Mouse (Mus musculus) Muller cell, postnatal 12 days (primary cell): Measurements from ENCODE around the gene Sucla2.
"Not testable (repeated sequence)": the region's sequence is repeated elsewhere in the genome, so short reads cannot be mapped to it uniquely, and the experiment has no call there.

Experiments used
- DNase-seq: peaks from one replicate; pipeline ENCODE4 v3.0.0-alpha.2; 2015; ENCODE audit errors: inconsistent ontology term

Sucla2 gene

GRCm38 (mm10) chr14:73509765-73510423 is 15.2 kb upstream of the Sucla2 start, which contains the start of gene Med4:
Gene Med4 (plus strand): TSS chr14:73510025.
- peak; percentile 96 for DNase-seq

- DNase-seq, result no peak
Observed at GRCm38 (mm10) chr14:73524136-73524535, 983 bp upstream of the Sucla2 start.

DNA sequence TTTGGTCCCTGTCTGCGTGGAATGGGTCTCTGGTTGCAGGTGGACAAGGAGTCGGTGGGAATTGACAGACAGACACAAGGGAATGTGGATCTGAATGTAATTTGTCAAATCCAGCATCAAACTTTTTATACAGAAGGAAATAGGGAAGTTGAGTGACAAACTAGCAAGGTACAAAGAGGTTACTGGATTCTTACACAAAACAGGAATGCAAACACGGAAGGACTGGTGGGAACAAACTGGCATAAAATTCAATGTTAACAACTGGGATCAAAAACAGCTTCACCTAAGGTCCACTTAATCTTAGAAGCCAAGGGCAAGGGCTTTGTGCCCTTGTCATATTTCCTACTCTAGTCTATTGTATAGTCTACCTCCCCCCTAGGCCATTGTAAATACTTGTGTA is 3.5 kb downstream of the Sucla2 start:
- not testable (repeated sequence) for DNase-seq

GRCm38 (mm10) chr14:73533755-73534465 is 8.8 kb downstream of the Sucla2 start:
- DNase-seq, result no peak

DNA sequence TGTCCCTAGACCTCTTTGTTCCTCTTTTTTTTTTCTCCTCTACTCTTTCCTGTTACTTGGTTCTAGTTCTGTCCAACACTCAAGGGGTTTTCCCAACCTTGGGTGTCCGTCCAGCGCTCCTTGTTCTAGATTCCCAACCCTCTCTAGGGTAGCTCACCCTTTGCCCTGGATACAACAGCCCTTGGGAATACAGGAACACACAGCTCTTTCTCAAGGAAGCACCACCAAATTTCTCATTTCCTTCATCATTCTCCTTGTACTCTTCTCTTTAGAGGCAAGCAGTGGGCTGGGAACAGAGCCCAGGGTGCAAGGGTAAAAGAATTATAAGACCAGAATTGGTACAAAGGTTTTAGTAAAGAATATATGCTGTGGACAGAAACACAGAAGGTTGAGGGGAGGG is 10.5 kb downstream of the Sucla2 start:
- DNase-seq, result no peak

DNA sequence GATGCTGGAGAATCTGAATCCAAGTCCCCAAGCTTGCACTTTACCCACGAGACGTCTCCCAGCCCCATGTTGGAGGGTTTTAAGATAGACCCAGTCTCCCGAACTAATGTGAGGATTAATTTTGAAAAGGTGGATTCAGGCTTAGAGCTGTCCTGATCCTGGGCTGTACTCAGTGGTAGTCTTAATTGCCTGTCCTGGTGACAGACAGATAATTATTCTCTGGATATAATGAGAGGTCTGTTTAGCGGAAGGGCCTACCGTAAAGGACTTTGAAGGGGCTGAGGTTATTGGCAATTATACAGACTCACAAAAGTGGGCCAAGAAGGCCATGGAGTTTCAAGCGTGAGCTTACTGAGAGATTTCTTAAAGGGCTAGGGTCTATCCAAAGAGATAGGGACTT is 18.7 kb downstream of the Sucla2 start:
- DNase-seq, result no peak

GRCm38 (mm10) chr14:73547034-73547433 is 21.9 kb downstream of the Sucla2 start:
- no peak for DNase-seq

DNA sequence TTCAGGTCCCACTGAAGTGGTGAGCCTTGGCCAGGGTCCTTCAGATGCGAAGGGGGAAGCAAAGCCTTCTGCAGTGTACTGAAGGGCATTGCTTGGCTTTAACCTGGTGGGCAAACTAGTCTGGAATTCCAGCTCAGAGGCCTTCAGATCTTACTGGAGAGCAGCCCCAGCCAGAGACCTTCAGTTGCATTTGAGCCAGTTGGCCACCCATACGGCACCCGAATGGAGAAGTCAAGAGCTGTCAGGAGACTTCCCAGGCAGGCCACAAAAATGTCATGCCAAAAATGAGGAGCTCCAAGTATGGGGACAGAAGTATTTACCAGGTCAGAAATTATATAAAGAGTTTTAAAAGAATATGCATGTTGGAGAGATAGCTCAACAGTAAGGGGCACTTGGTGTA is 22.9 kb downstream of the Sucla2 start, which contains the start of gene Nudt15:
TSS of gene Nudt15 (minus strand) at position 192 of the 400 bp plus-strand sequence.
- no peak for DNase-seq

GRCm38 (mm10) chr14:73550291-73550690 is 25.2 kb downstream of the Sucla2 start:
- DNase-seq, result no peak

DNA sequence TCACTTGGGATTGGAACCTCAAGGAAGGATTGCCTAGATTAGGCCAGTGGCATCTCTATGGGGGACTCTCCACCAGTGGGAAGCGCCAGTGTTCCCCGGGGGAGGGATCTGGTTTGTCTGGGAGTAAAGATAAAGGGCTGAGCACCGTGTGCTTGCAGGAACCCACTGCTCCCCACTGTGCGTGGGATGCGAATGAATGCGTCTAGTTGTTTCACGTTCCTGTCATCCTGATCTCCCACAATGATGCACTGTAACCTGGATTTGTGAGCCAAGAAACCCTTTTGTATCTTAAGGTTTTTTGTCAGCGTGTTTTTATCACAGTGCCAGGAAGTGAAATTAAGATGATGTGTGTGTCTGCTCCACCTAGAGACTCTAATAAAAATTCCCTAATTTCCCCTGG is 25.6 kb downstream of the Sucla2 start:
- DNase-seq, result peak; percentile 57

DNA sequence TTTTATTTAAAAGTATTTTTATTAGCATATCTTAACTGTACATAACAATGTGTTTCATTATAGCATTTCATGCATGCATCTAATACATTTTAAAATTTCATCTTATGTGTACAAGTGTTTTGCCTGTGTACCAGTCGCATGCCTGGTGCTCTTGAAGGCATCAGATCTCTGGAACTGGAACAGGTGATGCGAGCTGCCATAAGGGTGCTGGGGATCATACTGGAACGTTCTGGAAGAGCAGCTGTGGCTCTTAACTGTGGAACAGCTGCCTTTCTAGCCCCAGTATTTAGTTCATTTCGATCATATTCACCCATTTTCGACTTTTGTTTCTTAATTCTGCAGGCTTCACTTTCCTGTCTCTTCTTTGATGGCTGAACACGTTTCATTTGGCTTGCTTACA is 26.0 kb downstream of the Sucla2 start:
- no peak for DNase-seq

- DNase-seq, result peak; percentile 95
Observed at GRCm38 (mm10) chr14:73552341-73553121, 27.4 kb downstream of the Sucla2 start.

- DNase-seq, result no peak
Observed at GRCm38 (mm10) chr14:73553122-73553696, 28.1 kb downstream of the Sucla2 start.

GRCm38 (mm10) chr14:73569831-73570230 is 44.7 kb downstream of the Sucla2 start:
- not testable (repeated sequence) for DNase-seq

GRCm38 (mm10) chr14:73571143-73571542 is 46.0 kb downstream of the Sucla2 start:
- DNase-seq, result no peak

DNA sequence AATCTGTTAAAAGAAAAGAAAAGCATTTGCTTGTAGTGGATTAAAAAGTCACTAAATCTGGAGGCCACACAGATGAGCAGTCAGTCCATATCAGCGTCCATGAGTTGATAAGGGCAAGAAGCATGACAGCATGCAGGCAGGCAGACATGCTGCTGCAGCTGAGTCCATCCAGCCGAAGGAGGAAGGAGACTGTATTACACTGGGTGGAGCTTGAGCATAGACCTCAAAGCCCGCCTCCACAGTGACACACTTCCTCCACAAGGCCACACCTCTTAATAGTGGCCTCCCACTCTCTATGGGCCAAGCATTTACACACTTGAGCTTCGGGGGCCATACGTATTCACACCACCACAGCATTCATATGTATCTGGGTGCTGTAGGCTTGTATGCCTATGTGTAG is 48.9 kb downstream of the Sucla2 start:
- DNase-seq, result no peak

DNA sequence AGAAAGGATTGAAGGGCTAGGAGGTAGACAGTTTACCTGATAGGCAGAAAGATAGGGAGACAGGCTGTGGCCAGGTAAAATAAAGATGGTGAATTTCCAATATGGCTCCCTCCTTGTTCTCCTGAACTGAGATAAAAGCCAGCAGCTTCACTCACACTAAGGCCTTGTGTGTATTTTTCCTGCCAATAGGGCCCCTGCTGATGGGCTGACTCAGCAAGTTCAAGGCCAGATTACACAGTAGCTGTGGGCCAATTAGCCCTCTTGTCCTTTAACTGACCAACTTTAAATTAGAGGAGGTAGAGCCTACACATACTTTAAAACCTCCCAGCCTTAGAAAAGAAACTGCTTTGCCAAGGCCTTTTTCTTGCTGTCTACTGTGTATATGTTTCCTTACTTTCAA is 51.2 kb downstream of the Sucla2 start:
- DNase-seq, result no peak

DNA sequence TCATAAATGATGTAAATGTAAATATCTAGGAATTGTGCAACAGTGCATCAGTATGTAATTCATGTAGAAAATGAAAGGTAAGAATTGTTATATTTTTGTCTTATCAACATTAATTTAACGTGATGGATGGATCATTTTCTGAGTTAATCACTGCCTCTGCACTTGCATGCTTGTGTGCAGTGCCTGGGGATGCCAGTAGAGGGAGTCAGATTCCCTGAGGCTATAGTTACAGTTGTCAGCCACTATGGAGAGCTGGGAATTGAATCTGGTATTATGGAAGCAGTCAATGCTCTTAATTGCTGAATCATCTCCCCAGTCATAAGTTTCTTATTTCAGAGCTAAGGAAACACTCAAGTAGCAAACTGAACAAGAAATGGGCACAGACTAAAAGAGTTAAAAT is 63.0 kb downstream of the Sucla2 start:
- no peak for DNase-seq

DNA sequence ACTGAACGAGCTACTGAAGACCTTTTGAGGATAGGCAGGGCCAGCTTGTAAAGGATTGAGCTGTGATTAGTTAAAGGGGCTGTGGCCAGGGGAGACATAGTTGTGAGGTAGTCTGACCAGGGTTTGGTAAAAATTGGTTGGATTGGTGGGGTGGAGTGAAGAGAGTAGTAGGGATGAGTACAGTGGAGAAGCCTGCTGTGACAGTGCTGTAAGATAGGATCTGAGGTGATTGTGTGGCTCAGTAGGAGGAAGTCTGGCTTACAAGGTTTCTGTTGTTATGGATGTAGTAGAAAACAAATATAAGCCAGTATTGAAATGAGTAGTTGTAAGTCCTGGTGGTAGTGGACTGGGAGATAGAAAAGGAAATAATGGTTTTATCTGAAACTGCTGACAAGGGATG is 67.0 kb downstream of the Sucla2 start:
- no peak for DNase-seq

- no peak for DNase-seq
Observed at GRCm38 (mm10) chr14:73599720-73600119, 74.6 kb downstream of the Sucla2 start.

- DNase-seq, result no peak
Observed at GRCm38 (mm10) chr14:73607732-73608131, 82.6 kb downstream of the Sucla2 start.
